Mouse (Mus musculus) cortical plate, adult 2 months (tissue): ENCODE measurements around the gene Ftl1.

ENCODE experiments used
- CTCF ChIP-seq: fragments of 200-500 bp; IDR thresholded peaks from 2 replicates; pipeline ENCODE4 v1.5.1; 2011; ENCODE audit warnings: mild to moderate bottlenecking, control low read depth, low read length; ENCODE audit not compliant: insufficient read depth; ENCODE audit errors: extremely low read depth
- POLR2A ChIP-seq: fragments of 200-500 bp; IDR thresholded peaks from 2 replicates; pipeline ENCODE4 v1.6.1; 2011; ENCODE audit warnings: mild to moderate bottlenecking, low read length, control low read depth; ENCODE audit not compliant: insufficient read depth; ENCODE audit errors: extremely low read depth

DNA sequence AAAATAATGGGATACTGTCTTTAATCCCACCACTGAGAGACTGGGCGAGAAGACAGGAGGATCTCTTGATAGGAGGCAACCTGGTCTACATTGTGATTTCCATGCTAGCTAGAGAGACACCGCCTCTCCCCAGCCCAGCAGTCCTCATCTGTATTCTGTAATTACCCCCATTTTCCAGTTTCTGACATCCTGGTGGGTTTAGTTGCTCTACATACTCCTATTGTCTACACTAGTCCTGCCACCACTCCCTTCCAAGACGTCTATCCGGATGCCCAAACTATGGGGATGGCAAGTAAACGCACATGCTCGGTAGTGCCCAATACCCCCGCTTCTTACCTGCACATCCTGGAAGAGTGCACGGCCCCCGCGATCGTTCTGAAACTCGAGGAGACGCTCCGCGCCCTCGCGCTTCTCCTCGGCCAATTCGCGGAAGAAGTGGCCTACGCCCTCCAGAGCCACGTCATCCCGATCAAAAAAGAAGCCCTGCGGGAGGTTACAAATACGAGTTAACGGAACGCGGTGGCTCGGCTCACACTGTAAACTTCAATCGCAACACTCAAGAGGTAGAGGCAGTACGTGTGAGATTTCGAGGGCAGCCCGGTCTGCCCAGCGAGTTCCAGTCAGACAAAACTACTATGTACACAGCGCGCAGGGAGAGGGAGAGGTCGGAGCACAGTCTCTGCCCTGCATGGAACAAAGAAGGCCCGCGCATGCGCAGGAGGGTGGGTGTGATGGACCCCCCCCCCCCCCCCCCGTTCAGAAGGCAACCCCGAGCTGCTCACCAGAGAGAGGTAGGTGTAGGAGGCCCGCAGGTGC lies 728 bp downstream of the Ftl1 start:
- TF ChIP-seq CTCF = no peak
- TF ChIP-seq POLR2A = no peak; the same call in 1 of the 2 replicates
